Mouse (Mus musculus): ENCODE data around the gene Dlg1.
A peak's percentile ranks its signal among the peaks of the same experiment; 100 is the strongest.

The Dlg1 gene

GRCm38 (mm10) chr16:31663379-31664286, at the start of gene Dlg1:
Dlg1 (plus strand) TSS chr16:31663443.
- peak; percentile 90 for DNase-seq (ENCODE audit: low read depth, low spot score)

DNA sequence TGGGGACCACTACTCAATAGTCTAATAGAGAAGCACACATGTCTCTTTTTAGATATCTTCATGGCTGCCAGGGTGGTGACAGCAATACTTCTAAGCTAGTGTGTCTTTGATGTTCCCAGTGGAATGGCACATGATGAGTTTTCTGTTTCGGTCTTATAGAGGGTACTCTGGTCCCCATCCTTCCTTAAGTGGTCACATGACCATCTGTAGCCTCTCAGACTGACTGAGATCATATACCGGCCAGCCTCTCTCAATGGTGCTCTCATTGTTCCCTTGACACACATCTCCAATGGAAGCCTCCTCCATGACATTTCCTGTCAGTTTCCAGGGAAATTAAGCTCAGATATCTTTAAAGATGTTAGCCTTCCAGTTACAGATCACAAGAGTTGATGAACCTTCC, 46.9 kb upstream of the Dlg1 start:
- no peak for DNase-seq (ENCODE audit: low read depth, low spot score)

DNA sequence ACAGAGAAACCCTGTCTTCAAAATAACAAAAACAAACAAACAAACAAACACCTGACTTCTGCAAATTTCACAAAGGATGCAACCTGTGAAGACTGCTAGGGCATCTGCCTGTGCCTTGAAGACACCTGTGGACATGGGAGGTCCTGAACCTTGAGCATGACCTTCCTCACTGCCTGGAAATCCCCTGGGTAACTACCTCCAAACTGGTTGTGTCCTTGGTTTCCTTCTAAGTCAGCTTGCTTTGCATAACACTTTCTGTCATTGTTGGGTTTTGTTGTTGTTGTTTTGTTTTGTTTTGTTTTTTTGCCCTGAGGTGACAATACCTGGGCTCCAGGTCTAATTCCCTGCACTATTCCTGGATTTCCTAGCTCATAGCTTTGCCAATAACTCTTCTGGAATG, 46.1 kb upstream of the Dlg1 start:
- DNase-seq (ENCODE audit: low read depth, low spot score): no peak

GRCm38 (mm10) chr16:31617823-31618371, 45.3 kb upstream of the Dlg1 start:
- peak; percentile 93 for DNase-seq (ENCODE audit: low read depth, low spot score)

DNA sequence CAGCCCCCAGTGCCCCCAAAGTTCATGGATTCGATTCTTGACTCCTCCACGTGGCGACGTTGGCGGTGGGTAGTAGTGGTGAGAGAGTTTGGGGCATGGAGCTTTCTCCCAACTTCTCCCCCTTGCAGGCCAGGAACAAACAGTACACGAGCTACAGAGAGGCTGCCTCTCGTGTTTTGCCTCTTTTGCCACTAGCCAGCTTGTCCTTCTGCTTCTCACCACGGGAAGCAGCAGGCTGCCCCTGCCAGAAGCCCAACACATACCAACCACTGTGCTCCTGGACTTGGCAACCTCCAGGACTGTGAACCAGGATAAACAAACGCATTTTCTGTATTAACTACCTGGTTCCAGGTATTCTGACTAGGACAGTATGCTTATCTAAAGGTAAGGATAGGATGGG, 44.6 kb upstream of the Dlg1 start:
- DNase-seq (ENCODE audit: low read depth, low spot score): peak; percentile 94

DNA sequence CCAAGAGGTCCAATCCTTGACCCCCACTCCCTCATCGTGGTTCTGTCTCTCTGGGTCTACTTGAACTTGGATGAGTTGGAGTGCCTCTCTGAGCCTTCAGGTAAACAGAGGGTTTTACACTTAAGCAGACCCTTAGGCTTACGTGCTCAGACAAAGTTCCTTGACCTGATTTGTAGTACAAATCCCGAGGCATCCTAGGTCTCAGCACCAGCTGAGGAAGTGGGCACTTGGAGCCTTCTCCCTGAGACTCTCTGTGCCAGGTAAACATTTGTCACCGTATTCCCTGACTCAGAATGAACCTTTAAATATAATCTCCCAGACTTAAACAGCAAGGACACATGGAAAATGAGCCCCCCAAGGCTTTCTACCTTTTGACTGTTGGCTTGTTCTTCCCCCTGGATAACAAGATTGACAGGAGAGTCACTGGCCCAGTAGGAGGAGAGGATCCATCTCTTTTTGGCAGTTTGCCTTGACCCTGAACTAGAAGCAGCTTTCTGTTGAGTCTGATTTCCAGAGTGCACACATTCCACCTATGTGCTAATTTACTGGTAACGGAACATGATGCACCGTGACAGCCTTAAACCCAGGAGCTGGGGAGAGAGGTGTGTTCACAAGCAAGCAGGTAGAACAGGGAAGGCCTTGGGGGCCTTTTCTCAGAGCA, 43.4 kb upstream of the Dlg1 start:
- DNase-seq (ENCODE audit: low read depth, low spot score): peak; percentile 65

DNA sequence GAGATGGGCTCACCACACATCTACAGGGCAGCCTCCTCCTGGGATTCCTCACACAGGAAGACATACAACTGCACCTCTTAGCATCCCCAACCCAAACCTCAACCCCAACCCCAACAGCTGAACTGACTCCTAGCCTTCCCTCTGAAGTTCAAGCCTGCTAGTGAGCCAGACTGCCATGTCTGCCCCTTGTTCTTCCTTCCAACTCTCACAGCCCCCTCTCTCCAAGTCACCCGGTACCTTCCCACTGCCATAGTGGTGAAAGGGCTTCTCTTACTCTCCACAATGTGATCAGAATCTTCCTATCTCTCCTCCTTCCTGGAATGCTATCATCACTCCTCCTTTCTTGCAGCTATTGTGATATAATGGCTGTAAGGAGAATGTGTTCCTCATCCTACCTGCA, 40.9 kb upstream of the Dlg1 start:
- no peak for DNase-seq (ENCODE audit: low read depth, low spot score)

GRCm38 (mm10) chr16:31623136-31623535, 40.1 kb upstream of the Dlg1 start:
- DNase-seq (ENCODE audit: low read depth, low spot score): no peak

- DNase-seq (ENCODE audit: low read depth, low spot score): no peak
These were observed 38.5 kb upstream of the Dlg1 start for GRCm38 (mm10) chr16:31624749-31625148.

DNA sequence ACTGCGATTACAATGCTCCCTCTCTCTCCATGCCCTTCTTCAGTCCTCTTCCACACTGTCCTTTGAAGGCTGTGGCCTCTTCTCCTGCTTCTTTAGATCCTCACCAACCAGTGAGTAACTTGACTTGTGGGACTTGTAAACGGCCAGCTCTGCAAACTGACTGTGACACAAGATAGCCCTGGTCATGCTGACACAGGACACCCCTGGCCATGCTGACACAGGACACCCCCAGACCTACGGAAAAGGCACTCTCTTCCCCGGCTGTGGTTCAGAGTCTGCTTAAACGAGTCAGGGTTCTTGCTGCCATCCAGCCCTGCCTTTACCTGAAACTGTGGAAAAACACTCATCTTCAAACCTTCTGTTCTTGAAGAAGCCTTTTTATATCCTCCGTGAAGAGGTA, 36.9 kb upstream of the Dlg1 start:
- no peak for DNase-seq (ENCODE audit: low read depth, low spot score)

- DNase-seq (ENCODE audit: low read depth, low spot score): no peak
These were observed 32.9 kb upstream of the Dlg1 start for GRCm38 (mm10) chr16:31630381-31630780.

DNA sequence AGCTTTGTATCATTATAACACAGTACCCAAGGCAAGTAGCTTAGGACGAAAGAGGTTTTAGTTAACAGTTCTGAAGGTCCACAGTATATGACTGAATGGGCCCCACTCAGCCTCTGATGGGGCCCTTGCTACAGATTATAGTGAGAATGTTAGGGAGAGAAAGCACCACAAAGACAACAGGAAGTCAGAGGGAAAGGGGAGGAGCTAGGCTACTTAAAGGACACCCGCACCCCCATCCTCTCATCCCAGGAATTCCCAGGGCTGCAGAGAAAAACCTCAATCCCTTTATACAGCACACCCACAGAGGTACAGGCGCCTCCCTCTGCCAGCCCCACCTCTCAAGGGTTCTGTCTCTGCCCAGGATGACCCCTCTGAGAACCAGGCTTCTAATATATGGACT, 32.2 kb upstream of the Dlg1 start:
- no peak for DNase-seq (ENCODE audit: low read depth, low spot score)

DNA sequence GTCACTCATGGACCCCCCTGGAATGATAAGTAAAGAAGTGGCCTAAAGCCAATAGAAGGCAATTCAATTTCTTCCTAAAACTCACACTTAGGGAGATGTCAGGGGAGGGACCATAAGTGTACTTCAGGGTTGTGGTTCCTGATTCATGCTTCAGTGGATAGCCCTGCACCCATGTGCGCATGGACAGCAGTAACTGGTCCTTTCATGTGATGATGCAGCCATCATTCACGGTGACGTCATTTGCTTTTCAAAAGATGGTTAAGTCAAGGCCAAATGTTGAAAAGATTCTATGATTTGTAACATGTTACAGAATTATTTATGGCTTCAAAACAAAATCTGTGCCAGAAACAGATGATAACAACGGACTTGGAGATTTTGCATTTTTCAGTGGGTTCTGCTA, 28.9 kb upstream of the Dlg1 start:
- no peak for DNase-seq (ENCODE audit: low read depth, low spot score)

GRCm38 (mm10) chr16:31638393-31638792, 24.9 kb upstream of the Dlg1 start:
- peak; percentile 56 for DNase-seq (ENCODE audit: low read depth, low spot score)

DNA sequence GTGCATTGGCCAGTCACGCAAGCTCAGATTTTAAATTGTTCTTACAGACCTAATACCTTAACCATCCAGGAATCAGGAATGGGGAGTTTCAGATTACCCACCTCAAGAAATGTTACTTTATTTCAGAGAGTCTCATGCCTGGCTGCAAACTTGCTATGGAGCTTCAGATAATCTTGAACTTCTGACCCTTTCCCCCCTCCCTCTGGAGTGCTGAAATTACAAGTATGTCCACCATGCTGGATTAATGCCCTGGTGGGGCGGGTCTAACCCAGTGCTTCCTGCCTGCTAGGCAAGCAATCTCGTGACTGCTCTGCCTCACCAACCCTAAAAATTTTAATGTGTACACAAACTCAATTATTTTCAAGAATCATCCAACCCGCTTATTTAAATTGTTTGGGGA, 23.3 kb upstream of the Dlg1 start:
- DNase-seq (ENCODE audit: low read depth, low spot score): no peak

DNA sequence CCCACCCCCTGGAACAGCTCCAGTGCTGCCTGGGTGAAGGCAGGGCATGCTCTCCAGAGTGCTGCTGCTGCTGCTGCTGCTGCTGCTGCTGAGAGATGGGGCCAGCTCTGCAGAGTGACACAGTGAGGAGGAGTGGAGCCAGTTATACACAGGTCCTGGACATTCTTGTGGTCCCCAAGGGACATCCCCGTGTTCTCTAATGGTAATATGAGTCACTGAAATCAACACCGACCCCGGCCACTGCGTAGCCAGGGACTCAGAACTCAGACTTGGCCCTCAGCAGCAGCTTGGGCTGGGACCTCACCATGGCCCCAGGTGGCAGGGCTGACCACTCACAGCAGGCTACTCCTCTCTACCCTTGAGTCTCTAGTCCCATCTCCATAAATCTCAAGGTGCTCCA, 21.5 kb upstream of the Dlg1 start:
- DNase-seq (ENCODE audit: low read depth, low spot score): no peak

DNA sequence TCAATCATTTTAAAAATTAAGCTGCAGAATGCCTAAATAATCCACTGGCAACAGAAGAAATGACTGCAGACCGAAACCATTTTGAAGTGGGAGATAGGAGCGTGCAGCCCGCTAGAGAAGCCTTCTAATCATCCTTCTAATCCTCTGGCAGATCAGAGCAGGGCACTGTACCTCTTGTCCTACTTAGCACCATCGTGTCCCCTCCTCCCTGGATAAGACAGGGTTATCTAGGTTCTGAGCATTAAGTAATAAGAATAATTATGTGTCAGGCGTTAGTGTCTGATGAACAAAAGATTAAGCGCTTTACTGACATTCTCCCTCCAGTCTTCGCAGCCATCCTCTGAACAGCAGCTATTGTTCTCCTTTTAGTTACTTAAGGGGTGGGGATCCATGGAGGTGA, 16.0 kb upstream of the Dlg1 start:
- no peak for DNase-seq (ENCODE audit: low read depth, low spot score)

GRCm38 (mm10) chr16:31650788-31651187, 12.5 kb upstream of the Dlg1 start:
- no peak for DNase-seq (ENCODE audit: low read depth, low spot score)

- peak; percentile 91 for DNase-seq (ENCODE audit: low read depth, low spot score)
These were observed 11.7 kb upstream of the Dlg1 start for GRCm38 (mm10) chr16:31651541-31651940.

DNA sequence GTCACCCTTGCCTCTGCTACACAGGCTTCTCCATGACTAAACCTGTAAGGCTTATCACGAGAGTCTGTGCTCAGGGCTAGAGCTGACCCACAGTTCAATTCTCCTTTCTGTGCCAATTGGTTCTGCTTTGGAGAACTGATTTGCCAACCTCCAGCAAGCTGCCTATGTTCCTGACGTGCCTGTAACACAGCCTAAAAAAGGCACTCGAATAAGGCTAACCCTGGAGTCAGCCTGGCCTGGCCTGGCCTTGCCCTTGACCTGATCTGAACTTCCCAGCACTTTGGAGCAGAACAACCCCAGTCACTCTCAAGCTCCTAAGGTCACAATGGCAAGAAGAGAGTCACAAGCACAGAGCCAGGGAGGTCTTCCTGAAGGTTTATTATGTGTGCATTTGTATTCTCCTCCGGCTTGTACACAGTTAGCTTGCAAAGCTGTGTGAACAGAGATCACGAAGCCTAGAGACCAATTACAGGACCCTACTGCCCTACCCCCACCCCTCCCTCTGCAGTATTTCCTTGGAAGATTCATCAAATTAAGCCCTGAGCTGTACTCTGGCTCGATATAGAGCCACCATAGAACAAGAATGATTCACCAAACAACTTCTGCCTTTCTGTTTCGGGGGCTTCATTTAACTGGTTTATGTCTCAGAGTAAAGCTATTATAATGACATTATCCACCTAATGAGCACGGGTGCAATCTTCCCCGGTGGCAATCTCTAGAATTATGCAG, 11.0 kb upstream of the Dlg1 start:
- peak; percentile 12 for DNase-seq (ENCODE audit: low read depth, low spot score)

- no peak for DNase-seq (ENCODE audit: low read depth, low spot score)
These were observed 9.6 kb upstream of the Dlg1 start for GRCm38 (mm10) chr16:31653616-31654015.

GRCm38 (mm10) chr16:31654021-31654420, 9.2 kb upstream of the Dlg1 start:
- no peak for DNase-seq (ENCODE audit: low read depth, low spot score)
